Mouse (Mus musculus) CH12.LX (cell line): Measurements from ENCODE around the gene Vdac1.

Source experiments
- CHD2 ChIP-seq: IDR thresholded peaks from 2 replicates; pipeline ENCODE4 v1.6.1; 2011; ENCODE audit warnings: low read length, improper control_type of control experiment
- CTCF ChIP-seq, 2 experiments: IDR thresholded peaks in 1 of 2; conservative IDR thresholded peaks in 1 of 2; 2 replicates each; pipeline ENCODE4 v1.5.1; 2011 to 2012; ENCODE audit warnings: low read depth in 2 of 2, low read length in 2 of 2, improper control_type of control experiment in 1 of 2, inconsistent platforms in 1 of 2, mild to moderate bottlenecking in 1 of 2, moderate library complexity in 1 of 2
- E2F4 ChIP-seq: IDR thresholded peaks from 2 replicates; pipeline ENCODE4 v1.6.1; 2011; ENCODE audit warnings: low read depth, low read length, improper control_type of control experiment; ENCODE audit not compliant: insufficient replicate concordance
- EP300 ChIP-seq: IDR thresholded peaks from 2 replicates; pipeline ENCODE4 v1.6.1; 2011; ENCODE audit warnings: low read length, improper control_type of control experiment
- HCFC1 ChIP-seq: IDR thresholded peaks from 2 replicates; pipeline ENCODE4 v1.6.1; 2012; ENCODE audit warnings: low read depth, mild to moderate bottlenecking, inconsistent platforms, low read length, improper control_type of control experiment
- JUND ChIP-seq: conservative IDR thresholded peaks from 2 replicates; pipeline ENCODE4 v1.6.1; 2011; ENCODE audit warnings: low read depth, low read length, improper control_type of control experiment
- MAFK ChIP-seq: IDR thresholded peaks from 2 replicates; pipeline ENCODE4 v1.6.1; 2011; ENCODE audit warnings: low read length, improper control_type of control experiment; ENCODE audit not compliant: insufficient replicate concordance
- MXI1 ChIP-seq: IDR thresholded peaks from 2 replicates; pipeline ENCODE4 v1.6.1; 2011; ENCODE audit warnings: mild to moderate bottlenecking, low read depth, low read length, improper control_type of control experiment
- POLR2A ChIP-seq: IDR thresholded peaks from 2 replicates; pipeline ENCODE4 v1.6.1; 2011; ENCODE audit warnings: low read depth, mild to moderate bottlenecking, improper control_type of control experiment, low read length
- RAD21 ChIP-seq: IDR thresholded peaks from 2 replicates; pipeline ENCODE4 v1.6.1; 2011; ENCODE audit warnings: low read depth, mild to moderate bottlenecking, low read length, improper control_type of control experiment, moderate library complexity
- UBTF ChIP-seq: IDR thresholded peaks from 2 replicates; pipeline ENCODE4 v1.6.1; 2012; ENCODE audit warnings: low read depth, mild to moderate bottlenecking, inconsistent platforms, low read length, improper control_type of control experiment, moderate library complexity

GRCm38 (mm10) chr11:52341476-52341875, 19.2 kb upstream of the Vdac1 start:
- TF ChIP-seq RAD21 (no peak), E2F4 (no peak), JUND (no peak), CTCF (conservative IDR thresholded peaks at IDR 0.05 in 1 of 2, IDR thresholded peaks at IDR 0.05 in 1 of 2; ENCODE audit: low read depth in 2 of 2, low read length in 2 of 2) (no peak), CHD2 (no peak), HCFC1 (no peak), MAFK (no peak), POLR2A (no peak), MXI1 (no peak), EP300 (no peak), UBTF (no peak)
